Mouse (Mus musculus) mature B cell (primary cell): Measurements from ENCODE around the gene Shcbp1l.
"Not testable (repeated sequence)": the region's sequence is repeated elsewhere in the genome, so short reads cannot be mapped to it uniquely, and the experiment has no call there.

Source experiments
- in situ Hi-C: fragments of 300-500 bp; cut with MboI; formaldehyde crosslinking; loops from 2 replicates; pipeline ENCODE4 v1.14.3; 2019

Gene Shcbp1l

DNA sequence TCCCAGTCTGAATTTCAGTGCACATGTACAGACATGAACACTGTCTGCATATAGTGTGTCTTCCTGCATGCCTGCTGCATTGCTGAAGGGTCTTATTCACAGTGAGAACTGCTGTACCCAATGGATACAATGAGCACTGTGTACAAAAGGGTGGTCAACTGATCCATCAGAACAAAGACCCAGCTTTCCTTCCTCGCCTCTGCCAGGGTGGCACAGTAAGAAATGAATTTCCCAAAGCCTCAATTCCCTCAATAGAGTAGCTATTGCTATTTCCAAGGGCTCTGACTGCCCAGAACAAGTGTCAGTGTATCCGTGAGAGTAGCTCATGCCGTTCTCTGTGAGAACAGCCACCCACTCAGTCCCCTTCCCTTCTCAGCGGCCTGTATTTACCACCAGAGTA, 7.2 kb upstream of the Shcbp1l start:
- in situ Hi-C loops: not testable (repeated sequence)

DNA sequence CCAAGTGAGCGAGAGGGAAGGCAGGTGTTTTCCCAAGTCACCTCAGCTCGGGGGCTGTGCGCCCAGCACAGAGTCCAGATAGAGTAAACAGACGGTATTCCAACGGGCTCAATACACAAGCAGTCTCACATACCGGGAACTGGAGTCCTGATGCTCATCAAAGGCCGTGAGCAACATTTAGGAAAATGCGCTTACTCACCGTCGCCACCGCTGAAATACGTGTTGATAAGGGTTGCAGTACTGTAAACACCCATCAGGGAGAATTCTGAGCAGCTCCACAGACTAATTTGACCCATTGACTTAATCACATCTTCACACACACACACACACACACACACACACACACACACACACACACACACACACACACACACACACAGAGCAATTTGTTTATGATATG, 691 bp upstream of the Shcbp1l start:
- in situ Hi-C loops: no loop called here

- in situ Hi-C loops: no loop called here
These were observed 6.2 kb downstream of the Shcbp1l start for GRCm38 (mm10) chr1:153431158-153431557.

- in situ Hi-C loops: no loop called here
These were observed 6.7 kb downstream of the Shcbp1l start for GRCm38 (mm10) chr1:153431701-153432100.

DNA sequence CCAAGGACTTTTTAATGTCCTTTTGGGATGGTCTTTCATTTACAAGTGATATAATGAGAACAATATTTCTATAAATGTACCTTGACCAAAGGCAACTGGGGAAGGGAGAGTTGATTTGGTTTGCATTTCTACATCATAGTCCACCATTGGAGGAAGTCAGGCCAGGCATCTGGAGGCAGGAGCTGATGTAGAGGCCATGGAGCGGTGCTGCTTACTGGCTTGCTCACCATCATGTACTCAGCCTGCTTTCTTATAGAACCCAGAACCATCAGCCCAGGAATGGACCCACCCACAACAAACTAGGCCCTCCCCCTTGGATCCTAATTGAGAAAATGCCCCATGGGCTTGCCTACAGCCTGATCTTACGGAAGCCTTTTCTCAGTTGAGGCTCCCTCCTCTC, 7.4 kb downstream of the Shcbp1l start:
- in situ Hi-C loops: no loop called here

GRCm38 (mm10) chr1:153433851-153434589, 9.1 kb downstream of the Shcbp1l start:
- in situ Hi-C loops: no loop called here

DNA sequence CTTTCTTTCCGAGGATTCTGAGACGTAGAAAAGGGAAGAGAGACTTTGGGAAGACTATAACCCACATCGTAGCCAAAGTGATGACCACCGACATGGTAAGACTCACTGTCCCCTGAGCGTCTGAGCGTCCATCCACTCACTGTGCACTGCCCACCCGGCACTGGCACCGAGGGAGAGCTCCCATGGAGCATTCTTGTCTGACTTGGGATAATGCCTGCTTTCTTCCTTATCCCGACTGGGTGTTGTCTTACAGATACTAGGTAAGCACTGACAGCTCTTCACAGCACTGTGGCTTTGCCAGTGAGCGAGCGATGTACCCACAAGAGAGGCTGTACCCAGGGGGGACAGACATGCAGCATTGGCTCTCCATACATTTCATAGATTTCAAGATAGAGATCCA, 12.6 kb downstream of the Shcbp1l start:
- in situ Hi-C loops: no loop called here

GRCm38 (mm10) chr1:153440752-153441151, 15.8 kb downstream of the Shcbp1l start:
- in situ Hi-C loops: no loop called here

DNA sequence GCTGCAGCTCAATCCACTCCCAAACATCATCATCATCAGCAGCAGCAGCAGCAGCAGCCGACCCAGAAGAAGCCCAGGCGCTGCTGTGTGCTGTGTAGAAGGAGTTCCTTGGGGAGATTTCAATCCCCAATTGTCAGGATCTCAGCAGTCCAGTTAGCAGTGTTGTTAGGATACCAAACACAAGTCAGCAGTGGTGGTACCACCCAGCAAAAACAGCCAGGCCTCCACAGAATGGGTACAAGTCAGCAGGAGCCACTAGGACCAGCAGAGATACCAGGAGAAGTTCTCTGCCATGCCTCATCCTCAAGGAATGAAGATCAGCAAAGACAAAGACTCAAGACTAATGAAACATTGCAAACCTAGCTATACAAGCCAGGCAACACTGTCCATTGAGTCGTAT, 16.7 kb downstream of the Shcbp1l start:
- in situ Hi-C loops: no loop called here

- in situ Hi-C loops: no loop called here
These were observed 18.1 kb downstream of the Shcbp1l start for GRCm38 (mm10) chr1:153443019-153443418.

GRCm38 (mm10) chr1:153443632-153444031, 18.7 kb downstream of the Shcbp1l start:
- in situ Hi-C loops: no loop called here

DNA sequence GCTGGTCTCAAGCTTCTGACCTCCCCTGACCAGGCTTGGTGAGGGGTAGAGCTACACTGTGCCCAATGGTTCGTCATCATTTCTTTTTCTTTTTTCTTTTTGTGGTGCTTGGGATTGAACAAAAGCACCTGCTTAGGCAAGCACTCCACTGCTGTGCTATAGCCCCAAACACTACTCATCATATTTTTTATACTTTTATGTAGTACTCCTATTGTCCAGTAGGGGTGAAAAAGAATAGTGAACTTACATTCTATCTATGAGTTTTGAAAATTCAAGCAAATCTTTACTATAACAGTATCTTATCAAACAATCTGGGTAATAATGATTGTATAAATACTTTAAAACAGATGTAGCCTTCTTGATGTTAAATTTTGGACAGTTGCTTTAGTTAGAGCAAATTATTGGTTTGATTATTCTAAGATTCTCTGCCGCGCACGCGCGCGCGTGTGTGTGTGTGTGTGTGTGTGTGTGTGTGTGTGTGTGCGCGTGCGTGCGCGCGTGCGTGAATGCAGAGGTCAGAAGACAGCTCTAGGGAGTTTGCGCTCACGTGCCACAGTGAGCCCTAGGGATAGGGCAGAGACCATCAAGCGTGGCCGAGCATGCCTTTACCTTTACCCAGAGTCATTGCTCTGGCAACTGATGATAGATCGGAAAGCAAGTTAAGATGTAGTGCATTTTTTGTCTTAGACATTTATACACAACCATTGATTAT, 21.3 kb downstream of the Shcbp1l start:
- in situ Hi-C loops: no loop called here

DNA sequence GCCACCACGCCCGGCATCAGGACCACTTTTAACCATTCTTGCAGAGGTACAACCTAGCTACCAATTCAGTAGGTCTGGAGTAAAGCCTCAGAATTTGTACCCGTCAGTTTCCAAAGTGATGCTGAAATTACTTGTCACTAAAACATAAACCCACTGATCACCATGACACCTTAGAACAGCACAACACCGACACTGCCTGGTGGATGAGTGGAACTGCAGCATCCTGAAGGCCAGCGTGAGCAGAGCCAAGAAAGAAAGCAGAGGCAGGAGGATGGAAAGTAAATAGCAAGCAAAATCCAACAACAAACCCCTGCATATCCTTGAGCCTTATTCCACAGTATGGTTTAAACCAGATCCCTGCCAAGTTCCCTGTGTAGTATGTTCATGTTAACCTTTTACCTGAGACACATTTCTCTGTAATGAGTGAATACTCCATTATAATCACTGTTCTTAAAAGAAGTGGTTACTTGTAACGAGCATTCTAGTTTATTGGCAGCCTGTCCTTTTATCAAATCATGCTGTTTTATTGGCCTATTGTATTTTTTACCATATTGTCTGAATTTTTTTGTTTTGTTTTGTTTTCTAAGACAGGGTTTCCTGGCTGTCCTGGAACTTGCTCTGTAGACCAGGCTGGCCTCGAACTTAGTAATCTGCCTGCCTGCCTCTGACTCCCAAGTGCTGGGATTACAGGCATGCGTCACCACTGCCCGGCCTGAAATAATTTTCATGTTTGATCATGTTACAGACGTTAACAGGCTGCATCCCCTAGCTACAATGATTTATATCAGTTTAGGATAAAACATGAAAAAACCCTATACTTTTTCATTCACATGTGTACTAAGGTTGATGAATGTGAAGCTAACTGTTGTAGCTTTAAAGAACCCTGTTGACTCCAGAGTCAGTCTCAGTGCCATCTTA, 26.5 kb downstream of the Shcbp1l start:
- in situ Hi-C loops: no loop called here

GRCm38 (mm10) chr1:153453146-153453642, 28.2 kb downstream of the Shcbp1l start:
- in situ Hi-C loops: no loop called here

DNA sequence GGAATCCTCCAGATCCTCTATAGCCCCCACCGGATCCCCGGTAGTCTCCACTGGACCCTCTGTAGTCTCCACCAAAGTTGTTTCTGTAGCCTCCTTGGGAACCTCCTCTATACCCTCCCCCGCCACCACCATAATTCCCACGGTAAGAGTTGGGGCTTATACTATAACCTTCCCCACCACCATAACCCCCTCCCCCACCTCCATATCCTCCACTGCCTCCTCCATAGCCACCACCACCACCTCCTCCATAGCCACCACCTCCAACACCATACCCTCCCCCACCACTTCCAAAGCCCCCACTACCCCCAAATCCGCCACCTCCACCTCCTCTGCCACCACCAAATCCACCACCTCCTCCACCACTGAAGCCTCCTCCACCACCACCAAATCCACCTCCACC, 31.2 kb downstream of the Shcbp1l start:
- in situ Hi-C loops: no loop called here

DNA sequence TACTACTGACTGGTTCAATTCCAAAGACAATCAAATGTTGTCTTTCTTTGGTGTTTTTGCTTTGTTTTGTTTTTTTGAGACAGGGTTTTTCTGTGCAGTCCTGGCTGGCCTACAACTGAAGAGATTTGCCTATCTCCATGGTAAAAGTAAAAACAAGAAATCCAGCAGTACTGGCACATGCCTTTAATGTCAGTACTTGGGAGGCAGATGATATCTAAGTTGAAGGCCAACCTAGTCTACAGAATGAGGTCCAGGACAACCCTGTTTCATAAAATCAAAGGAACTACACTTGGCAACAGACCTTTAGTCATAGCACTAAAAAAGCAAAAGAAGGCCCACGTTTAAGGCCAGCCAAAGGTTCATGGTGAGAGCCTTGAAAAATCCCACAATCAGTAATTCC, 36.8 kb downstream of the Shcbp1l start:
- in situ Hi-C loops: no loop called here

- in situ Hi-C loops: no loop called here
These were observed 54.3 kb downstream of the Shcbp1l start for GRCm38 (mm10) chr1:153479296-153479695.

GRCm38 (mm10) chr1:153480386-153481024, 55.5 kb downstream of the Shcbp1l start:
- in situ Hi-C loops: no loop called here

DNA sequence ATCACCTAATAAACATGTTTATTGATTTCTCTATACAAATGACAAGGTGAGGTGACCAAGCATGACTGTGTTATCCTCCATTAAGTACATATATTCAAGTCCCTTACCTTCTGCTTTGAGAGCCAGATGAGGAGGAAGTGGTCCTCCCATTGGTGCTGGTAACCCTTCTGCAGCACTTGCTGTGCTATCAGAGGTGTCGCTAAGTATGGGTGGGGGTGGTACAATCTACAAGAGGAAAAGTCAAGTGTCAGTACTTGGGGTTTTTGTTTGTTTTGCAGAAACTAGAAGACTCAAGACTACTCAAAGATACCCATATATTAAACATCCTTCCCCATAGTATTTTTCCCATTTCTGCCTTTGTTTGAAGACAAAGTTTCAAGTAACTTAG, 56.1 kb downstream of the Shcbp1l start:
- in situ Hi-C loops: no loop called here

- in situ Hi-C loops: no loop called here
These were observed 60.3 kb downstream of the Shcbp1l start for GRCm38 (mm10) chr1:153485201-153485796.

- in situ Hi-C loops: not testable (repeated sequence)
These were observed 61.2 kb downstream of the Shcbp1l start for GRCm38 (mm10) chr1:153486120-153486519.
